Mouse (Mus musculus): ENCODE measurements around the gene Ikzf1.
A peak's percentile ranks its signal among the peaks of the same experiment; 100 is the strongest.

The Ikzf1 gene

DNA sequence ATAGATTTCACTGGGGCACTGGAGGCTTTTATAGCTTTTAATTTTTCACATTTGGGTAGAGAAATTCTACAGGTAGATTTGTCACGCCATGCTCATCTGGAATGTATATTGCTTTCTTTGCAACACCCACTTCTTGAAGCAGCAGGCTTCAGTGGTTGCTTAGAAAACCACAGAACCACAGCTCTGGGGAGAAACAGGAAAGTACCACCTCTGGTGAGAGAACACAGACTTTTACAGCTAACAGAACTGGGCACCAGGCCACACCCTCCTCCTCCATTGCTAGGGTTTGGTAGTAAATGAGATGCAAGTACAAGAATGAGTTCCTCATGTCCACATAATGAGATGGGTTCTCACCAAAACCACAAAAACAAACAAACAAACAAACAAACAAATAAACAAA, 81.3 kb downstream of the Ikzf1 start:
- DNase-seq (ENCODE audit: low spot score), result peak; percentile 89

DNA sequence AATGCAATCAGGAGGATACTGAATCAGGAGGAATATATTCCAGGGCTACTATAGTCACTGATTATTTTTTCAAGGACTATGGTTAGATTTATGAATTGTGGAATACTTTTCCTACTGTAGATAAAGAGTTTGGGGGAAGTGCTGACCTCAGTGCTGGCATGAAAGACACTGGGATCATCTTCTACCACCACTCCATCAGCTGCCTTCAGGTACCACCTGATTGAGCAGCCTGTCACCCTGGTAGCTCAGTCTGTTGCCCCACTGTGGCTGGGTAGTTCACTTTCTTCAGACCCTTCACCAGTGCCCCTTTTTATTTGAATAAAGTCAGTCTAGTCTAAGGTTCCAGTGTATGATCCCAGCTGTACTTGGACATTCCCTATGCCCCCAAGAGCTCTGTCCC, 81.9 kb downstream of the Ikzf1 start:
- no peak for DNase-seq (ENCODE audit: low spot score)

DNA sequence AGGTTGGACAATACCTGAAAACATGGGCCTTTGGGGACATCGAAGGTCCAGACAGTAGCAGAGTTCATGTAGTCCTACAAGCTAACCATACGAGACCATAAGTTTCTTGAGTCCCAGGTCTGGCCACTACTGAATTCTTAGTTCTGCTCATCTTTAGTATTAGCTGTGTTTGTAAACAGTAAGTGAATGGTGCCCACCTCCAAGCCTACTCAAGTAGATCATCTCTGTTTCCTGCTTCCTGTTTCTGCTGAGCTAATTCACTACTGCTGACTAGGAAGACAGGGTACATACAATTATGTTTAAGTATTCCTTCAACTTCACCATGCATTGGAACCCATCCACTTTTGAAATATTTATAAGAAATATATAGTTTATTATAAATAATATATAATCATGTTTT, 83.3 kb downstream of the Ikzf1 start:
- no peak for DNase-seq (ENCODE audit: low spot score)

DNA sequence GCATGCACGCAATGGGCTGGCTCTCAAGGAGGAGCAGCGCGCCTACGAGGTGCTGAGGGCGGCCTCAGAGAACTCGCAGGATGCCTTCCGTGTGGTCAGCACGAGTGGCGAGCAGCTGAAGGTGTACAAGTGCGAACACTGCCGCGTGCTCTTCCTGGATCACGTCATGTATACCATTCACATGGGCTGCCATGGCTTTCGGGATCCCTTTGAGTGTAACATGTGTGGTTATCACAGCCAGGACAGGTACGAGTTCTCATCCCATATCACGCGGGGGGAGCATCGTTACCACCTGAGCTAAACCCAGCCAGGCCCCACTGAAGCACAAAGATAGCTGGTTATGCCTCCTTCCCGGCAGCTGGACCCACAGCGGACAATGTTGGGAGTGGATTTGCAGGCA, 84.5 kb downstream of the Ikzf1 start:
- DNase-seq (ENCODE audit: low spot score), result no peak

DNA sequence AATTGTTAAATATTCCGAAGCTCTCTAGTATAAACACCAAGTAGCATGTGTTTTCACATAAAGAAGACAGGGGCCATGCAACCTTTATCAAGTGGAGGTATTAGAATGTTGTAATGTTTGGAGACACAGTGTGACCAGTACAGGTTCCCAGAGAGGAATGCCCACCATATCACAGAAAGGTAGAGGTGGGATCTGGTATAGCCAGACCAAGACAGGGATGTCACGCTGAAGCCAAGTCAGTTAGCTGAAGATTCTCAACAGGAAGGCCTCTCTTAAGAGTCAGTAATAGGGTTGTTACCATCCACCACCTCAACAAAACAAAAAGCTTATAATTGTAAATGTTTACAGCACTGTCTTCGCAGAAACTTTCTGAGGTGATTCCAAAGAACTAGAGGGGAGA, 85.9 kb downstream of the Ikzf1 start:
- no peak for DNase-seq (ENCODE audit: low spot score)

DNA sequence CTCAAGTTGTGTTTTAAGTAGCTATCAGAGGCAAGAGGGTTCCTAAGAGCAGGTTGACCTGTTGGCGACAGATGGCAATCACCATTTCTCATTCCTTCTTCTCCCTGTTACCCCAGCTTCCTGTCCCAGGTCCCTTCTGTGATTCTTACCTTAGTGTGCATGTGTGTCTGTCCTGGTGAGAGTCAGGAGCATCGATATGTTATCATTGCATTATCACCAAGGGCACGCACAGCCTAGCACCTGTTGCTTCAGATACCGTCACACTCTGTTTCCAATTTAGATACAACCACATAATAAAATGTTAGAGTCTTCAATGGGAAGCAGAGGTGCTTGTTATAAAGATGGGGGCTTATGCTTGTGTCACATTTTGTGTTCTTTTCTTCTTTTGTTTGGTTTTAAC, 87.4 kb downstream of the Ikzf1 start:
- no peak for DNase-seq (ENCODE audit: low spot score)

DNA sequence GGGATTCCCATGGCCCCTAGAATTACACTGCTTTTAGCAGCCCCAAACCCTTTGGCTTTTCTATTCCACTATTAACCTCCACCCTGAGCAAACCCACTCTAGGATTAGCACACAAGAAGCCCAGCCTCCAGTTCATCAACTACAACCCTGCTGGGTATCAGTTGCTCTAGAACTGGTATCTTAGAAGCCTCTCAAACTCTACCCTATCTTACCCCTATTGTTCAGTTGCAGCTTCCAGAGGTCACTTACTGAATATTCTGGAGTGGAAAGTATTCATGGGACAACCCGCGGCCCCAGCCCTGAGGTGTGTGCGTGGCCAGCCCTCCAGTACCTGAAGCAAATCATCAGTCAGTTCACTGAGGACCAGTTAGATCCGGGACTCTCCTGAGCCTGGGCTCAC, 89.6 kb downstream of the Ikzf1 start:
- DNase-seq (ENCODE audit: low spot score), result no peak

DNA sequence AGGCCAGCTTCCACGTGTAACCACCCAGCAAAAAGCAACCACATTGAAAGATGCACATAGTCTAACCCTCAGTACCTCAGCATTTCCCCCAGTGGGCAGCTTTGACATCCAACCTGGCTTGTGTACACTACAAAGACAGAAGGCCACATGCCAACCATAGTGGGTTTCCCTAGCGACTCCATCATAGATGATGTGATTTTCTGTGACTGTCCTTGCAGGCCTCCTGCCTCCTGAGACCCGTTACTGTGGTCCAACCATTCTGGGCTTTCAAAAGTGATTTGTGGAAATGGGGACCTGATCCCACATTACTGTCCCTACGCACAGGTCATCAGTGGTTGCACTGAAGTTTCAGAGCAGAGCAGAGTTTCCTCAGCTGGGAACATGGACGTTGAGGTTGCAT, 90.1 kb downstream of the Ikzf1 start:
- no peak for DNase-seq (ENCODE audit: low spot score)

DNA sequence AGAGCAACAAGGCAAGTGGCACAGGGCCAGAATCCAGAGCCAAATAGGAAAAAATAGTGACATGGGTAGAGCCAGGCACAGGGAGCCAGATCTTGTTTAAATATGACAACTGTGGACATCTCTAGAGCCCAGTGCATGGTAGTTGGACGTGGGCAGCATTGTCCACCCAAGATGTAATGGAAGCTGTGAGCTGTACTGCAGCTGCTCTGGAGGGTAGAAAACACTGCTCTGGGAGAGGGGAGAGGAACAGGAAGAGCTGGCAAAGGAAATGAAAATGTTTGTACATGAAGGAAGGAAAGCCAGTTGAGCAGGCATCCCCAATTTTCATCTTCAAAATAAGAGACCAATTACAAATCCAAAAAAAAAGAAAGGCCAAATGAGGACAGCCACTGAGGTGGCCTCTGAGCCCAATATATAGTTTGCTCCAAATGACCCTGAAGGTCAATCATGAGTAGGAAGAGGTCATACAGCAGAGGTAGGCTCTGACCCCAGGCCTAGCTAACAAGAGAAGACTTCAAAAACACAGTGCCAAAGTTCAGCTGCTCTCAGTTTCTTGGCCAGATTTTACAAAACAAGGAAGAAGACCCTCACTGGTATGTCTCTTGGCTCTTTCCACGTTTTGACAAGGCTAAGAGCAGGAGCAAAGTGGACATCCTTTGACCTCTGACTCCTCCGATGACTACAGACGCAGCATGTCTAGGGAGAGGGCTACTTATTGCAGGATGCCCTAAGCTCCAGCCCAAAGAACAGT, 91.4 kb downstream of the Ikzf1 start:
- no peak for DNase-seq (ENCODE audit: low spot score)

DNA sequence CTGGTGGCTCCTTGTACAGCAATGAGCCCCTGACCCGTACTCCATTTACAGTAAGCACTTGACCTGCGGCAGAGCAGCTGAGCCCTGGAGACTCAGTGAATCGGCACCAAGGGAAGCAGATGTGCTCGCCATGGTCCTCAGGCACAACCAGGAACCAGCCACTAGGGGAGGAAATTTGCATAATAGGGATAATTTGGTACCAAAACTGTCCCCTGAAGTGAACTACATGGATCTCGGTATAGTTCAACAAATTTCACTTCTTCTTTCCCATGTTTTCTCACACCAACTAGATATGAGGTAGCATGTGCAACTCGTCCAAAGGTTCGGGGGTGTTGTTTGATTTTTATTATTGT, 92.0 kb downstream of the Ikzf1 start:
- DNase-seq (ENCODE audit: low spot score), result no peak

DNA sequence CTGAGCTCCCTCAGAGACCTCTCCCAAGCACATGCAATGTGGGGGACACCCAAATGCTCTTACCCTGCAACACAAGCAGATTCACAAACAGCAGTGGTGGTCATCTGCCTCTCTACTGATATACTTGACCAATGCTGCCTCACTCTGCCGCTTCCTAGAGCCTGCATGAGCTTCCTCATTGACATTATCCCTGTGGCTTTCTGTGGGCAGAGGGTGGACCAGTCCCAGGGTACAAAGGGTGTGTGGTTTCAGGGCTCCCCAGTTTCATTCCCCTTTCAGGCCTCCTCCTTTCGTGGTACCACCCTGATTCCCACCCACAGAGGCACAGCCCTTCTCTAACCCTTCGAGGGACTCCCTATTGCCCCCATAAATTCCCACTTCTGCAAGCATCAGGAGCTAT, 92.4 kb downstream of the Ikzf1 start:
- no peak for DNase-seq (ENCODE audit: low spot score)

DNA sequence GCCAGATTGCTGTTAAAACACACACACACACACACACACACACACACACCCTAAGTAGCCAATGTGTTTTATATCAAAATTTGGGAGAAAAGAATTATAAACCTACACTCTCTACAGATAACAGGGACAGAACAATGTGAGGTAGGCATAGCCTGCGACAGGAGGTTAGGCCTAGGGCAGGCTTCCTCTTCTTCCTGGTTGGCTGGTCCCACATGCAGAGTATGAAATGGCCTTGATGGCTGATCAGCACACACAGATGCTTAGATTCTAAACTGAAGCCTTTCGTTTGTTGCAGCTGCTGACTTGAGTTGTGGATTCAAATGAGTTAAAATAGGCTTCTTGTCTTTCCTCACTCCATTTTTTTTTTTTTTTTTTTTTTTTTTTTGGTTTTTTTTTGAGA, 93.0 kb downstream of the Ikzf1 start:
- no peak for DNase-seq (ENCODE audit: low spot score)

DNA sequence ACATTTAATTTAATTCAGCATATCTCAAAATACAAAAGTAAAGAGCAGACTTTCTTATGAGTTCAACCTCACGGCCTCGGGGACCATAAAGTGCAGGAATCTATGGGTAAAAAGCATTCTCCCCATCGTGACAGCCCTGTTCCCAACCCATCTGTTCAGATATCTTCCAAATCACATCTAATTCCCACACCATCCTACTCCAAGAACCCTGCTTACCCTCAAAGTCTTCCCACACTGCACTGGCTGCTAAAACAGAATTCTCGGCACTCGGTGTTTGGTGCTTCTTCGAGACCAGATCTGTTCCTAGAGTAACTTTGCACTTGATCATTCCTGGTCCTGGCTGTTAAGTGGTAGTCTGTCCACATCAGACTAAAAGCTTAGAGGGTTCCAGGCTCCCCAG, 93.5 kb downstream of the Ikzf1 start:
- DNase-seq (ENCODE audit: low spot score), result no peak

DNA sequence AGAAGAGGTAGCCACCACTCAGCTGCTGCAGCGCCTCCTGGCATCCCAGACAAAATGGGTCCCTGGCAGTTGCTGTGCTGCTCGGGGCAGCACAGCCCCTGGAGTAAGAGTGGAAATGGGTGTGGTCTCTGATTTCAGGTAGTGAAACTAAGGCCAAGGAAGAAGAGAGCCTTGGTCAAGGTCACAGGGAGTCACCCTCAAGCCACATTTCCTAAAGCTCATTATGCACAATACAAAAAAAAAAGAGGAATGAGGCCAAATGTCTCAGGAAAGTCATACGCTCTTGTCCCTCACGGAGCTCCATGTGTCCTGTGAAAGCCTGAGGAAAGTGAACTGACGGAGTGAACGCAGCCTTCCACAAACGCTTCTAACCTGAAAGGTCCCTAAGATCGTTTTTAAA, 96.9 kb downstream of the Ikzf1 start:
- no peak for DNase-seq (ENCODE audit: low spot score)

DNA sequence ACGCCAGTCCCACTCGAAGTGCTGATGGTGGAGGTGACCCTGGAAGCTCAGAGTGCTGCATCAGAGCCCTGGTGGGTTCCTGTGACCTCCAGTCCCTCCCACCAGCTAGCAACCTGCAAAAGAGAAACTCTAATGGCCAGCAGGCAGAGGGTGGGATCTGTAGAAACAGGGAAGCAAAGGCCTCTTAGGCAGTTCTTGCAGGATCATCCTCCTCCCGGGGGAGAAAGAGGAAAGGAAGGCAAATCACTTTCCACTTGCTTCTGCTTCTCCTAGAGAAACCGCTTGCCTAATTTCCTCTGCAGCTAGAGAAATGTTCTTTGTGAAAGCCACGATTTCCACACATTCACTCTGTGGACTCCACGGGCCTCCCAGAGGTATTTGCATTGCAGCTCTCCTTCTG, 100.7 kb downstream of the Ikzf1 start:
- DNase-seq (ENCODE audit: low spot score), result no peak

DNA sequence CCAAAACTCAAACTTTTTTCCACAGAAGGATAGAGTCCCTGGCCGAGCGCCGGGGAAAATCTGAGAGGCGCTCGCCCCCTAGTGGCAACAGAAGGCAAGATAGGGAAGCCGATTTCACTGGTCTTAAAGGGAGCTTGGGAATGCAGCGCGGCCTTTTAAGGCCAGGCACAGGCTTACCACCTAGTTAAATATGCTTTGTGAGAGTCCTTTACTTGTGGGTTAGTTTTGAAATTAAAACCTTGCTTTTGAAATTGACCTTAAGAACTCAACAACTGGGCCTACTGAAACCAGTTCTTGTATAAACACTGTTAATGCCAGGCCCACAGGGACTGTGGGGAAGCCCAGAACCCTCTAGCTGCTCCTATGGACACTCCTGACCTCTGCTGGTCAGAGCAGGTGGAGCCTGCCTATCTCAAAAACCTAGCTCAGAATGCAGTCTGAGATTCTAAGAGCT, 103.7 kb downstream of the Ikzf1 start:
- DNase-seq (ENCODE audit: low spot score), result peak; percentile 69

DNA sequence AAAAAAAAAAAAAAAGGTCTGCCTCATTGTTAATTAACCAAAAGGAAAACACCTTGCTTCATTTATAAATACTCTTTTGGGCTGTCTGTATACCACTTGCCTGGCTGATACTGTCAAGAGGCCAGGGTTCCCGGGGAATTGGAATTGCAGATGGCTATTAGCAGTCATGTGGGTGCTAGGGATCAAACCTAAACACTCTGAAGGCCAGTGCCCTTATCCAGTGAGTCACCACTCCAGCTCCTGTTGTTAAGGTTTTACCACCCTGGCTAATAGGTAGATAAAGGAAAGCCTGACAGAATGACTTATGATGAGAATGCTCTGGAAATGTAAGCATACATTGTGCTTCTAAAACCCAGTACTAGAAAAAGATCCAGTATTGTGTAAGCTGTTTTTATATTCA, 109.8 kb downstream of the Ikzf1 start:
- no peak for DNase-seq (ENCODE audit: low spot score)

DNA sequence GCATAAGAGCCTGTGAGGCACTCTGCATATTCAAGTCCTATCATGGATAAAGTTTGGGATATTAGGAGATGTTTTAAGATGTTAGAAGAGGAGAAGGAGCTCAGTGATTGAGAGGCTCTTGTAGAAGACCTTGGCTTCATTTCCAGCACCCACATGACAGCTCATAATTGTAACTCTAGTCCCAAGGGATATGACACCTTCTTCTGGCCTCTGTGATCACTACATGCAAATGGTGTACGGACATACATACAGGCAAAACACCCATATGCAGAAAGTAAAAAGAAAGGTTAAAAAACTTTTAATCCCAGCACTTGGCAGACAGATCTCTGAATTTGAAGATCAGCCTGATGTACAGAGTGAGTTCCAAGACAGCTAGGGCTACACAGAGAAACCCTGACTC, 113.9 kb downstream of the Ikzf1 start:
- no peak for DNase-seq (ENCODE audit: low spot score)

DNA sequence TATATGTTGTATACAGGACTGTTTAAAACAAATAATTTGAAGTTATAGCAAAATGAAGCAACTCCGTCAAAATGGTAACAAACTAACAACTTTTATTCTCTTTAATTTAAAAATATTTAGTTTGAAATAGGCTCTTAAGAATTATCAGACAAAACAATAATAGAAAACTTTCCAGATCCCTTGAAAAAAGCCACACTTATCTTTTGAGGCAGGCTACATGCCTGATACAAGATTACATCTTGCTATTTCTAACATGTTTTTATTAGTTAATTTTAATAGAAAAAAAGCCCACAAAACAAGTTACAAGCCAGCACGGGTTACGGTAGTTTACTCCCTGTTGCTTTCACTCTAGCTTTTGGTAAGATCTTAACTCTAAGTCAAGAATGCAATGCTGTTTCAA, 115.5 kb downstream of the Ikzf1 start:
- no peak for DNase-seq (ENCODE audit: low spot score)

DNA sequence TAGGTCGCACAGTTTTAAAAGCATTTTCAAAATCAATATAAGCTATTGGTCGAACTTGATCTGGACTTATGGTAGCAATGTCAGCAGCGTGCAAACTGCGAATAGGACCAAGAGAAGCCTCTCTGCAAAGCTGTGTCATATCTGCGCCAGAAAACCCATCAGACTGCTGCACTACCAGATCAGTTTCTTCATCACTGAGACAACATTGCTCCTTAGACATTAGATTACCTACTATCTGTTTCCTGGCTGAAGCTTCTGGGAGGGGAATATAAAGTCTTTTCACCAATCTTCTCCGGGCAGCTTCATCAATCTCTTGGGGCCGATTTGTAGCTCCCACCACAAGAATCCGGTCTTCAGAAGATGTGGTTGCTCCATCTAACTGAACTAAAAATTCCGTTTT, 116.3 kb downstream of the Ikzf1 start:
- DNase-seq (ENCODE audit: low spot score), result no peak

DNA sequence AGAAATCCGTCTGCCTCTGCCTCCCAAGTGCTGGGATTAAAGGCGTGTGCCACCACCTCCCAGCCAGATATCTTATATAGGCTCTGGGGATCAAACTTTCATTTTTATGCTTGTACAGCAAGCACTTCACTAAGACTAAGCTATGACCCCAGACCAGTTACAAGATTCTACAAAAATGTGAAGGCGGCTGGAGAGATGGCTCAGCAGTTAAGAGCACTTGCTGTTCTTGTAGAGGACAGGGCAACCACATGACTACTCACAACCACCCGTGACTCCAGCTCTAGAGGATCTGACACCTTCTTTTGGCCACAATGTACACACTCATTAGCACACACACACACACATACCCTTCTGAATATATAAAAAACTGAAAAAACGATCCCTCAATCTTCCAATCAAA, 119.6 kb downstream of the Ikzf1 start:
- no peak for DNase-seq (ENCODE audit: low spot score)

DNA sequence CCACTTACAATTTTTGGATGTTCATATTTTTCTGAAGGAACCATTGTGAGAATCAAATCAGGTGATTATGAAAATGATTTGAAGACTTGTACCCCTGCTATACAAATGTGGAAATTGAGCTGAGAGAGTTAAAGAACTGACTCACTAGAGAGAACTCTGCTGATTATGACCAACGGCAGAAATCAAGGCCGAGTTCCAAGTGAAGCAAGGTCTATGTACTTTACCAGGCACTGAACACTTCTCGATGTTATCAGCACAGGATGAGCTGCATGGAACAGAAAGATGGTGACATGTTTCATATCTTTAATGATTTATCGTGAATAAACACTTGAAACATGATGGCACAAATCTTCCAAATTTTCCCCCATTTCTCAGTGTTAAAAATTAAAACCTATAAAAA, 121.1 kb downstream of the Ikzf1 start:
- no peak for DNase-seq (ENCODE audit: low spot score)

DNA sequence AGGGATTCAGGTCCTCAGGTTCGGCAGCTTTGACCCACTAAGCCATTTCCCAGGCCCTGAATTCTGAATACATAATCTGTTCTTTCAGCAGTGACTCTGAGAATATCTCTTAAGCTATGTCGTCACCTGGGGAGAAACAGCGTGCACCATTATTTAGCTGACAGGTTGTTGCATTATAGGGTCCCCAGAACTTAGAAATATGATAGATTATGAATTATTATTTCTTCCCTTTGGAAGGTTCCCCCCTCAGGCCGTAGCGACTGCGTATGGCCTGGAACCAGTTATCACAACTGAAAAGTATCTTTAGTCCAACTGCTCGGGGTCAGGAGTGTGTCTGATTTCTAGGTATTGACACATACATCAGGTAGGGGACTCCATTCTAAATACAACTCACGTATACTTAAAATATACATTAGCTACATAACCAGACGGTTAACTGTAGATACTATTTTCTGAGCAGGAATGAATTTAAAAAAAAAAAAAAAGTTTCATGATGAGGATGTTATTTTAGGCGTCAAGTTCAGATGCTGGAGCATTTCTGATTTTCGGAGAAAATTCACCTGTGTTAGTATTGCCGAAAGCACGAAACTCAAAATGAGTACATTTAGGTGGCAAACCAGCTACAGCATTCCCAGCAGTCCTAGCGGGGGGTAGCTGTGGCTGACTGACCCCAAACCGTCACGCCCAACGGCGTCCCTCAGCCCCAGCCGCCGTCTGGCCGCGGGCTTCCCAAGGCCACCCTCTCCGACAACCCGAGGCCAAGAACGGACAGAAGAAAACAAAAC, 123.4 kb downstream of the Ikzf1 start:
- no peak for DNase-seq (ENCODE audit: low spot score)

DNA sequence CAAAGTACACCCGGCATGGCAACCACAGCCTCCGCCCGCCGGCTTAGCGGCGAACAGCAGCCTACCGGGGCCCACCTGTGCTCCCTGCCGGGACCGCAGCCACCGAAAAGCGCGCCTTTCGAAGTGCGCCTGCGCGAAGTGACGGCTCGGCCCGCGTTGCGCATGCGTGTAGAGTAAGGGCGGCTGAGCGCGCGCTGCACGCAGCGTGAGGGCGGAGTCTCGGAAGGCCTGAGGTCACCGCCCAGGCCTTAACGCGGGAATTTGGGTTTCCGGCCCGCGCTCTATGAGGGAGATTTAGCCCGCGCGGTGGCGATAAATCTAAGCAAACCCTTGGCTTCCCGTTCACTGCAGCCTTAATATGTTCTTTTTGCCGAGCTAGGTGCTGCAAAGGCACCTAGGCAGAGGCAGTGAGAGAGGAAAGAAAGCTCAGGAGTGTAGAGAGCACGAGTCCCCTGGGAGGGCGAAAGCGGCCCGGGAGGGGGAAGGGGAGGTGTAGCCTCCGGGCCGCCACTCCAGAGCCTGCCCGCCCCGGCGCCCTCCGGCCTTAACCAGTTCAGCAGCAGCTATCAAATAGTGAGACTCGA, 124.1 kb downstream of the Ikzf1 start, which contains the start of gene Fignl1:
Fignl1 (minus strand) TSS at position 143 of the 584 bp plus-strand sequence.
- peak; percentile 98 for DNase-seq (ENCODE audit: low spot score)

Measured in T-cell, adult 2 months (primary cell).